Mouse (Mus musculus): ENCODE data around the gene Cpe. TPM values are rescaled to one million over a fixed set of nuclear protein-coding genes. Genes with fewer than 3 reads are reported as not detected.

The Cpe gene
- 1,000 to 10,000 TPM; 1,948 to 2,026 TPM for total RNA-seq (2021)
- long read RNA-seq, experiment 1, transcript Cpe-201 (9 exons, 2,117 nt) = major isoform, 3,008 of 3,175 reads
- long read RNA-seq, experiment 1, partial matches to known transcripts = 123 of 3,175 reads
- long read RNA-seq, experiment 1, other reads (novel, unspliced or antisense) = 44 of 3,175 reads
- long read RNA-seq, experiment 2, transcript Cpe-201 (9 exons, 2,117 nt) = major isoform, 2,406 of 2,559 reads
- long read RNA-seq, experiment 2, partial matches to known transcripts = 111 of 2,559 reads
- long read RNA-seq, experiment 2, other reads (novel, unspliced or antisense) = 42 of 2,559 reads

DNA sequence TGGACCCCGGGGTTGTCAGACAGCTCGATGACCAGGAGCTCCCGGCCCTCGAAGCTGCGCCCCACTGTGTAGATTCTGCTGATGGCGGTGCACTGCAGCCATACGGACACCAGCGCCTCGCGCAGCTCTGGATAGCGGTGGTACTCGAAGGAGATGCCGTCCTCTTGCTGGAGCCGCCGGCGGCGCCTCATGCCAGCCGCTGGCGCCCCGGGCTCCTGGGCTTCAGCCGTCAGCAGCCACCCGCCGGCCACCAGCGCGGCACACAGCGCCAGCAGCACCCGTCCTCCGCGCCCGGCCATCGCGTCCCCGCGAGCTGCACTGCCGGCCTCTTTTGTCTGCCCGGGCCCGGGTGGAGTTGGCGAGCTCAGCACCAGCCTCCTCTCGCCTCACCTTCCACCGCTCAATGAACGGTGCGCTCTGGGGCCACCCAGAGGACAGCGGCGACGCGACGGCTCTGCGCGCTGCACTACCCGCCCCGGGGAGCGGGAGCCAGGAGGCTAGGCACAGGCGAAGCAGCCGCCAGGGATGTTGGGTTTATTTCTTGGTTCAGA, at the start of gene Cpe:
Cpe (minus strand) TSS at position 404 of the 551 bp plus-strand sequence.
- peak within 1 kb of the TSS; percentile 99 for H3K27ac ChIP-seq
- intact Hi-C loops (cut with DNase I) = loop anchor here (1.0 to 10.0 kb wide), 3 partner anchors 34 to 668 kb away; no protein-coding TSS in a partner anchor
- peak; percentile 70 for TF ChIP-seq CTCF (IDR thresholded peaks at IDR 0.05)
- peak; percentile 89 to 92 for DNase-seq (ENCODE audit: extremely low spot score in 1 of 2, low spot score in 2 of 2)
- peak within 1 kb of the TSS; percentile 89 for H3K4me3 ChIP-seq

DNA sequence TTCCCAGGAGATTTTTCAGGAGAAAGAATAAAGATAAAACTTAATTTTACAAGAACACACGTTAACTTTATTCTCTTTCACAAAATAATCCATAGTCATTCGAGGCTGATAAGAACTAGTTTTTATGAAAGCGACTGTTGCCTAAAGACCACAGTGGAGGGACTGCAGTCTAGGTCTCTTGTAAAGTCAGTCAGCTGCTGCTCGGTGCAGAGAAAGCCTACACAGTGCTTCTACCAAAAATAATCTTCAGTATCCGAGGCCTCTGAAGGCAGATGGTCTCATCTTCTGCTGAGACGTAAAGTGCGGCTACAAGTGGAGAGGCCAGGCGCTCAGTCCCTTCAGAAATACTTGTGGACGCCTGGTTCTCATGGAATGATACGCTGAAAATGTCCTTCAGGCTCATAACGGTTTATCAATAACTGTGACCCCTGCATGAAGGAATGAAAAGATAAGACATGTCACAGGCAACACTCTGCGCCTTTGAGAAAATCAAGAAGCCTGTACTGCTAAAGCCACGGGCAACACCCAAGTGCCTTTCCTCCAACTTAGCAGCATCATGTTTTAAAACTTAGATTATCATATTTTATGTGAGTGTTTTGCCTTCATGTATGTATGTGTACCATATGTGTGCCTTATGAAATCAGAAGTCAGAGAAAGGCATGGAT, 47.8 kb upstream of the Cpe start:
- intact Hi-C loops (cut with DNase I) = no loop called here
- Histone ChIP-seq H3K4me3 (no peak overlapping the region), H3K27ac (no peak overlapping the region)
- TF ChIP-seq CTCF (IDR thresholded peaks at IDR 0.05) = no peak
- DNase-seq (ENCODE audit: extremely low spot score in 1 of 2, low spot score in 2 of 2) = no peak

DNA sequence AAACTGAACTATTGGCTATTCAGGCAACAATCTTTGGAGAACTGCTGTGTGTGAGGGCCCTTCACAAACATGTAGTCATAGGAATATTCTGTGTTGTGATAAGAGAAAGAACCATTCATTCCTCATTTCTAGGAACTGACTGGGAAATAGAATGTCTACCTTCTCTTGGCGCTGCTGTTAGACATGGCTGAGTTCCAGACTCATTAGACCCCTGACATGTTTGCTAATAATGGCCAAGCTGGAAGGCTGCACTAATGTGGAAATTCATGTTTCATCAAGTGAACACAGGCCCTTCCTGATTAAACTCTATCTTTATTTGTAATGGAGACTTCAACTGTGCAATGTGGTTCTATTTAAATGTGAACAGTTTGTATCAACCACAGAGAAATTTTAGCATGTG, 46.1 kb upstream of the Cpe start:
- no peak overlapping the region for H3K27ac ChIP-seq
- TF ChIP-seq CTCF (IDR thresholded peaks at IDR 0.05) = no peak
- intact Hi-C loops (cut with DNase I) = no loop called here
- no peak overlapping the region for H3K4me3 ChIP-seq
- no peak for DNase-seq (ENCODE audit: extremely low spot score in 1 of 2, low spot score in 2 of 2)

DNA sequence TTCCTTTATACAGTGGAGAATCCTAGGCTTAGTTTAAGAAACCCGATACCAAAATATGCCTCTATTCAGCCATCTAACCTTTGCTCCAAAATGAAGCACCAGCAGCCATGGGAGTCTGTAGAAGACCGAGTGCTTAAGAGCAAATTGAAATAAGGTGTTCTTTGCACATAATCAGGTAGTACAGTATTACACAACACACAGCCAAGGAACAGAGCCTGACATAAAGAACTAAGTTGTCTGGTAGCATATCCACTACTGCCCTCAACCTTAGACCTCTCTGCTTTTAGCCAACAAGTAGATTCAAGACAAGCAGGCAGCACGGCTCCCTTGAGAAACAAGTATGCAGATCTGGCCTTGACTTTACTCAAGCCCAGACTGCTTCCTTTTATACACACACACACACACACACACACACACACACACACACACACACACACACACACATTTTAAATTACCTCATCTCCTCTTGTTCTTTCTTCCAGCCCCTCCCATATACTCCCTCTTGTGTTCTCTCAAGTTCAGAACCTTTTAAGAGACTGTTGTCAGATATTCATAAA, 44.0 kb upstream of the Cpe start:
- Histone ChIP-seq H3K27ac (no peak overlapping the region), H3K4me3 (no peak overlapping the region)
- TF ChIP-seq CTCF (IDR thresholded peaks at IDR 0.05) = no peak
- DNase-seq (ENCODE audit: extremely low spot score in 1 of 2, low spot score in 2 of 2) = no peak
- intact Hi-C loops (cut with DNase I) = no loop called here

DNA sequence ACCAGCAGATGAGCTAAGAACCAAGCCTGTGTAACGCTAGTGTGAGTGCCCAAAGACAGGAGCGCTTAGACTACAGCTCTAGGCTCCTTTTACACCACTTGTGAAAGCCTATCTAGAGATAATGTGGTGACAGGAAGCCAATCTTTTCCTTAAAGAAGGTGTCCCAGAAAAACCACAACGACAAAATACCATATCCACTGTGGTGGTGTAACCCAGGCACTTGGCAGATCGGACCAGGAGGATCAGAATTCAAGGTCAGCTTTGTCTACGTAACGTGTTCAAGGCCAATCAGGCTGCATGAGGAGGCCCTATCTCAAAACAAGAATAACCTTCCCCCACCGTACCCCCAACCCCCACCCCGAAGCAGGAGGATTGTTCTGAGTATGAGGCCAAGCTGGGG, 42.3 kb upstream of the Cpe start:
- no peak for DNase-seq (ENCODE audit: extremely low spot score in 1 of 2, low spot score in 2 of 2)
- no peak for TF ChIP-seq CTCF (IDR thresholded peaks at IDR 0.05)
- intact Hi-C loops (cut with DNase I) = no loop called here
- Histone ChIP-seq H3K4me3 (no peak overlapping the region), H3K27ac (no peak overlapping the region)

DNA sequence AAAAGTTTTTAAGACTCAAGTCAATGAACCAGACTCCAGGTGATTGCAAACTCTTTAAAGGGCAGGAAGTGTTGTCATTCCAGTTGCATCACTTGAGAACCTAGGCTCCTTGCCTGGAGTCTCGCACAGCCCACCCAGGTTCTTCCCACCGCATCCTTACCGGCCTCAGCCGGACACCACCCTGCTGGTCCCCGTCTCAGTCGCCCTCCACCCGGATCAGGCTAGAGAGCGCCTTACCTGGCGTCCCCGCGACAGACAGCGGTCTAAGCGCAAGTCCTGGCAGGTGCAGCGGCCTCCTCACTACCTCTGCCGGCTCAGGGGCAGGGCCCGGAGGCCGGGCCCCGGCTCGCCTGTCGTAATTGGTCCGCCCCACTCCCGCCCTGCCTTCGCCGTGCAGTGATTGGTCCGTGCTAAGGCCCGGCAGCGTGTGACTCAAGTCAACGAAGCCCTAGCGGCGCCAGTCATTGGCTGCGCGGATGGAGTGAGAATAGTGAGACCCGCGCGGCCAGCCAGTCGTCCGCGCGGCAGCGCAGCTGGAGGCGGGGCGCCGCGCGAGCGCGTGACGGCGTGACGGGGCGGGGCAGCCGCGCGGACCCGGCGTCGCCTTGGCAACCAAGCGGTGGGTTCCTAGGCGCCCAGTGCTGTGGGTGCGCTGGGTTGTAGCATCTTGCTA, 40.6 kb upstream of the Cpe start, which contains the start of gene Msmo1:
Msmo1 (minus strand) TSS at position 522 of the 673 bp plus-strand sequence.
- Histone ChIP-seq H3K4me3 (peak within 1 kb of the TSS; percentile 98), H3K27ac (peak within 1 kb of the TSS; percentile 89)
- peak; percentile 1; the same call in 1 of the 2 replicates for TF ChIP-seq CTCF (IDR thresholded peaks at IDR 0.05)
- intact Hi-C loops (cut with DNase I) = loop anchor here (2.0 kb wide), 1 partner anchor 213 kb away; the partner anchor contains the start of gene Tmem192
- peak; percentile 95 to 98 for DNase-seq (ENCODE audit: extremely low spot score in 1 of 2, low spot score in 2 of 2)

DNA sequence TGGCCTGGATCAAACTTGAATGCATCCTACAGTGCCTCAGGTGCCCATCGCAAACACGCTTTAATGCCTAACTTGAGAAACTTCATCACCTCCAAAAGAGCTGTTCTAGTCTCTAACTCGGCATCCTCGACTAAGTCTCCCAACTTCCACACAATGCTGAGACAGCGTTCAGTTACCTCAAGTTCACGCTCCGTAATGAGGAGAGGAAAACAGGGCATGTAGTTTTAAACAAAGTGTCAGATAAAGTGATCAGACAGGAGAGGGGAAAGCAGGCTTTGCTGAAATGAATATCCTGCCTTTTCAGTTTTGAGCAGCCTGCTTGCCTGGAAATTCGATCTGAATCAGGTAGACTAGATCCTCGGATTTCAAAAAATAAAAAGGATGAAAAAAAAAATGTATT, 39.7 kb upstream of the Cpe start:
- no peak for DNase-seq (ENCODE audit: extremely low spot score in 1 of 2, low spot score in 2 of 2)
- Histone ChIP-seq H3K27ac (peak overlapping the region; percentile 89), H3K4me3 (peak overlapping the region; percentile 98)
- no peak for TF ChIP-seq CTCF (IDR thresholded peaks at IDR 0.05)
- intact Hi-C loops (cut with DNase I) = loop anchor here (2.0 kb wide), 1 partner anchor 214 kb away; the partner anchor contains the start of gene Tmem192

DNA sequence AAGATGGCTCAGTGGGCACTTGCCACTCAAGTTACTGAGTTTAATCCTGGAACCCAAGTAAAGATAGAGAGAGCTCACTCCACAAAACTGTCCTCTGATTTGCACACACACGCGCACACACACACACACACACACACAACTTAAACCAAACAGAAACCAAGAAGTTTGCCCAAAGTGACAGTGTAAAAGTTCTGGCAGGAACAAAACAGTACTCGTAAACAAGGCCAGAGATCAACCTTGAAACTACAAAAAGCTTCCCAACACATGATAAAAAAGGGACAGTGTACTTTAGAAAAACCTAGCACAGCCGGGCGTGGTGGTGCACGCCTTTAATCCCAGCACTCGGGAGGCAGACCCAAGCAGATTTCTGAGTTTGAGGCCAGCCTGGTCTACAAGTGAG, 35.3 kb upstream of the Cpe start:
- Histone ChIP-seq H3K27ac (no peak overlapping the region), H3K4me3 (no peak overlapping the region)
- intact Hi-C loops (cut with DNase I) = no loop called here
- no peak for DNase-seq (ENCODE audit: extremely low spot score in 1 of 2, low spot score in 2 of 2)
- no peak for TF ChIP-seq CTCF (IDR thresholded peaks at IDR 0.05)

DNA sequence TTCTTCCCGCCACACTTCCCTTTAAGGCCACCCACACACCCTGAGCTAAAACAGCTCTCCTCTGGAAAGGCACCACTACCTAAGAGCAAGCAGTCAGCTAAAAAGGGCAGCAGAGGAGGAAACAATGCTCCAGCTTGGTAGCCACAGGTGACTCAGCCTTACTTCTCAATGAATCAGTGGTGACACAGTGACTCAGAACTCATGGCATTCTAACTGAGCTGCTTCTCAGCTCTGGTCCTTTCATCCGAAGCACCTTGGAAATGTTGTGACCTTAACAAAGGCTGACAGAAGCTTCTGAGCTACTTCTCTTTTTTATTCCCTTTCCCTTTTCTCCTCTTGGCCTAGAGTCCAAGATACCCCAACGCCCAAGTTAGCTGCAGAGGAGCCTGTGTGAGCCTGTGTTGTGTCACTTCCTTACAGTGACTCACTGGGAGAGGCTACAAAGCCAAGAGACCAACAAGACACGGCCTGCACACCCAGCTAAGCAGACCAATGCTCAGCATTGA, 33.4 kb upstream of the Cpe start:
- intact Hi-C loops (cut with DNase I) = no loop called here
- H3K4me3 ChIP-seq = no peak overlapping the region
- peak; percentile 26 to 46 for DNase-seq (ENCODE audit: extremely low spot score in 1 of 2, low spot score in 2 of 2)
- no peak overlapping the region for H3K27ac ChIP-seq
- TF ChIP-seq CTCF (IDR thresholded peaks at IDR 0.05) = no peak

DNA sequence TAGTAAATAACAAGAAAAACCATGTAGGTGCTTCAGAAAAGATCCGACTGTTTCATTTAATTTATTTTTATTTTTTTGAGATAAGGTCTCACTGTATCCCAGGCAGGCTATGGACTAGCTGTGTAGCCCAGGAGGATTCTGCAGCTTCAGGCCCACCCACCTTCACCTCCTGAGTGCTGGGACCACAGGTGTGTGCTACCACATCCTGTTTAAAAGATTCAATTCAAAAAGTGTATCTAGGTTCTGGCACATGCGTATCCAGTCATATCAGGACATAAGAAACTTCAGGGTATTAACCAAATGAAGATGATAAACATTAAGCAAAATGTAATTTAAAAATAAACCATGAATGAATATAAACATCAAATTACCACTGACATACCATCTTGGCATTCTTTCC, 30.4 kb upstream of the Cpe start:
- DNase-seq (ENCODE audit: extremely low spot score in 1 of 2, low spot score in 2 of 2) = no peak
- TF ChIP-seq CTCF (IDR thresholded peaks at IDR 0.05) = no peak
- Histone ChIP-seq H3K27ac (no peak overlapping the region), H3K4me3 (no peak overlapping the region)
- intact Hi-C loops (cut with DNase I) = no loop called here

DNA sequence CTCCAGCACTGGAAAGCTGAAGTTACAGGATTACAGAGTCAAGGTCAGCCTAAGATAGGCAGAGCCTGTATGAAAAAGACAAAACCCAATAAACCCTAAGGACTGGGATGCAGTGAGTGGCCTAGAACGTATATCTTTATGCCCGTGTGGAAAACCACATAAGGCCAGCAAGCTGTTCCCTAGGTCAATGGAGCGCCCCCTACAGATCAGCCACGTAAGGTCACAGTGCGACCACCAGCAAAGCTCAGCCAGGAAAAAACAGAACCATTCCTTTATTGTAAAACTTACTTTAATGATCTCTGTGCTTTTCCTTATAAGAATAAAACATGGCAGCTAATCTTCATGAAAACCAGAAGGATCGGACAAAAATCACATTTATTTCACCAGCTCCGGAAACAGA, 25.0 kb upstream of the Cpe start:
- Histone ChIP-seq H3K4me3 (no peak overlapping the region), H3K27ac (no peak overlapping the region)
- DNase-seq (ENCODE audit: extremely low spot score in 1 of 2, low spot score in 2 of 2) = no peak
- peak; percentile 29 for TF ChIP-seq CTCF (IDR thresholded peaks at IDR 0.05)
- intact Hi-C loops (cut with DNase I) = no loop called here

Data from left cerebral cortex, adult 2 months (tissue).